Mouse (Mus musculus) heart, embryonic 11.5 days (tissue): ENCODE data around the gene Fxyd5. TPM values are rescaled to one million over a fixed set of nuclear protein-coding genes. Genes with fewer than 3 reads are reported as not detected.

Experiments used
- ATAC-seq: fragments of 200-750 bp; cut with Nextera tagmentation; replicated peaks from 2 replicates; pipeline ENCODE4 v1.8.0; 2017; ENCODE audit warnings: moderate library complexity; ENCODE audit not compliant: insufficient number of reproducible peaks, low FRiP score, low TSS enrichment
- H3K27ac ChIP-seq: fragments of 300-500 bp; sonication (generic); 2 replicates; pipeline ENCODE4 v1.5.1; 2014; ENCODE audit warnings: mild to moderate bottlenecking, low read depth, low read length
- H3K27me3 ChIP-seq: fragments of 300-500 bp; sonication (generic); 2 replicates; pipeline ENCODE4 v1.6.1; 2014; ENCODE audit warnings: mild to moderate bottlenecking, low read length, mixed read lengths; ENCODE audit not compliant: control insufficient read depth, insufficient read depth
- H3K36me3 ChIP-seq: fragments of 300-500 bp; sonication (generic); 2 replicates; pipeline ENCODE4 v1.6.1; 2014; ENCODE audit warnings: mild to moderate bottlenecking, low read length, moderate library complexity, mixed read lengths; ENCODE audit not compliant: control insufficient read depth, insufficient read depth
- H3K4me1 ChIP-seq: fragments of 300-500 bp; sonication (generic); 2 replicates; pipeline ENCODE4 v1.6.1; 2014; ENCODE audit warnings: low read length; ENCODE audit not compliant: control insufficient read depth, insufficient read depth
- H3K4me2 ChIP-seq: fragments of 300-500 bp; sonication (generic); 2 replicates; pipeline ENCODE4 v1.6.1; 2014; ENCODE audit warnings: mild to moderate bottlenecking, moderate library complexity
- H3K4me3 ChIP-seq: fragments of 300-500 bp; sonication (generic); 2 replicates; pipeline ENCODE4 v1.5.1; 2014; ENCODE audit warnings: low read depth, low read length
- H3K9ac ChIP-seq: fragments of 300-500 bp; sonication (generic); 2 replicates; pipeline ENCODE4 v1.6.1; 2014; ENCODE audit warnings: mild to moderate bottlenecking, low read depth, low read length, moderate library complexity
- H3K9me3 ChIP-seq: fragments of 300-500 bp; sonication (generic); replicated peaks from 2 replicates; pipeline ENCODE4 v1.6.1; 2016; ENCODE audit warnings: low read length; ENCODE audit not compliant: control insufficient read depth
- WGBS: fragments of 180-500 bp; shearing (Covaris S2); extraction: QIAGEN DNeasy Blood & Tissue Kit; methylation state at CpG from one replicate; pipeline ENCODE4 v1.1.7; 2014; ENCODE audit not compliant: insufficient replicate concordance; 5-methylcytosine and 5-hydroxymethylcytosine counted together
- polyA plus RNA-seq: library from polyadenylated mRNA; unstranded; fragments of >200 nt; fragmentation: Nextera tagmentation; extraction: Ambion mirVana; gene quantifications from 2 replicates; pipeline ENCODE4 v1.2.1, GENCODE M21; 2014

The Fxyd5 gene
- polyA plus RNA-seq, 1 experiment from 2014 or later, result 38.5 TPM

- no peak overlapping the region for H3K9ac ChIP-seq
- H3K27ac ChIP-seq, result no peak overlapping the region
- H3K4me3 ChIP-seq, result no peak overlapping the region
- no peaks in the 10 kb centered on the region for H3K9me3 ChIP-seq
- H3K4me2 ChIP-seq, result no peak overlapping the region
- no peaks in the 10 kb centered on the region for H3K36me3 ChIP-seq
- no peak for ATAC-seq
- 68% methylated on average over 7 of the region's 7 CpGs for WGBS
- no peaks in the 10 kb centered on the region for H3K4me1 ChIP-seq
- no peaks in the 10 kb centered on the region for H3K27me3 ChIP-seq
Measured at GRCm38 (mm10) chr7:31031731-31032130, 10.6 kb downstream of the Fxyd5 start.

GRCm38 (mm10) chr7:31030717-31031116 lies 11.6 kb downstream of the Fxyd5 start:
- Histone ChIP-seq H3K27me3 (no peaks in the 10 kb centered on the region), H3K4me2 (no peak overlapping the region), H3K4me3 (no peak overlapping the region), H3K9me3 (0 out of 2 replicates have a peak, but pooled peaks cover 2% of the 10 kb centered on the region), H3K27ac (no peak overlapping the region), H3K9ac (no peak overlapping the region), H3K36me3 (no peaks in the 10 kb centered on the region), H3K4me1 (no peaks in the 10 kb centered on the region)
- ATAC-seq, result no peak
- 64% methylated on average over 2 of the region's 2 CpGs for WGBS

- H3K4me2 ChIP-seq, result no peak overlapping the region
- H3K36me3 ChIP-seq, result no peaks in the 10 kb centered on the region
- H3K4me1 ChIP-seq, result no peaks in the 10 kb centered on the region
- no peak overlapping the region for H3K9ac ChIP-seq
- H3K4me3 ChIP-seq, result no peak overlapping the region
- H3K27me3 ChIP-seq, result no peaks in the 10 kb centered on the region
- no peak for ATAC-seq
- WGBS, result 66% methylated on average over 8 of the region's 8 CpGs
- H3K9me3 ChIP-seq, result 0 out of 2 replicates have a peak, but pooled peaks cover 2% of the 10 kb centered on the region
- H3K27ac ChIP-seq, result no peak overlapping the region
Measured at GRCm38 (mm10) chr7:31028609-31029008, 13.7 kb downstream of the Fxyd5 start.

GRCm38 (mm10) chr7:31017104-31017901 lies 25.0 kb downstream of the Fxyd5 start:
- H3K36me3 ChIP-seq, result no peaks in the 10 kb centered on the region
- H3K4me1 ChIP-seq, result peaks cover 13% of the 10 kb centered on the region
- H3K4me2 ChIP-seq, result peak overlapping the region; percentile 34
- no peak overlapping the region for H3K9ac ChIP-seq
- H3K4me3 ChIP-seq, result no peak overlapping the region
- 45% methylated on average over 10 of the region's 10 CpGs for WGBS
- H3K9me3 ChIP-seq, result no peaks in the 10 kb centered on the region
- ATAC-seq, result peak; percentile 78
- no peaks in the 10 kb centered on the region for H3K27me3 ChIP-seq
- peak overlapping the region; percentile 64 for H3K27ac ChIP-seq

GRCm38 (mm10) chr7:31012971-31013370 lies 29.3 kb downstream of the Fxyd5 start:
- Histone ChIP-seq H3K9ac (no peak overlapping the region), H3K27me3 (no peaks in the 10 kb centered on the region), H3K9me3 (no peaks in the 10 kb centered on the region), H3K36me3 (no peaks in the 10 kb centered on the region), H3K4me3 (no peak overlapping the region), H3K27ac (no peak overlapping the region), H3K4me2 (no peak overlapping the region), H3K4me1 (peaks cover 13% of the 10 kb centered on the region)
- WGBS, result 68% methylated on average over 5 of the region's 5 CpGs
- no peak for ATAC-seq

- no peak overlapping the region for H3K4me3 ChIP-seq
- H3K27ac ChIP-seq, result no peak overlapping the region
- no peaks in the 10 kb centered on the region for H3K27me3 ChIP-seq
- no peaks in the 10 kb centered on the region for H3K4me1 ChIP-seq
- ATAC-seq, result no peak
- H3K36me3 ChIP-seq, result no peaks in the 10 kb centered on the region
- H3K4me2 ChIP-seq, result no peak overlapping the region
- no peaks in the 10 kb centered on the region for H3K9me3 ChIP-seq
- 73% methylated on average over 3 of the region's 3 CpGs for WGBS
- H3K9ac ChIP-seq, result no peak overlapping the region
Measured at GRCm38 (mm10) chr7:31008889-31009288, 33.4 kb downstream of the Fxyd5 start.

- H3K4me3 ChIP-seq, result no peak overlapping the region
- whole genome bisulfite sequencing, result 67% methylated on average over 1 of the region's 1 CpGs
- no peak for ATAC-seq
Measured at GRCm38 (mm10) chr7:31008175-31008574, 34.1 kb downstream of the Fxyd5 start.

GRCm38 (mm10) chr7:31007775-31008174 lies 34.5 kb downstream of the Fxyd5 start:
- 53% methylated on average over 1 of the region's 1 CpGs for WGBS
- no peak for ATAC-seq

More at GRCm38 (mm10) chr7:31008175-31008574, 34.1 kb downstream of the Fxyd5 start:
- Histone ChIP-seq H3K4me2 (no peak overlapping the region), H3K27me3 (no peaks in the 10 kb centered on the region), H3K9ac (no peak overlapping the region), H3K9me3 (no peaks in the 10 kb centered on the region), H3K27ac (no peak overlapping the region), H3K36me3 (no peaks in the 10 kb centered on the region), H3K4me1 (no peaks in the 10 kb centered on the region)

GRCm38 (mm10) chr7:31002650-31003049 lies 39.6 kb downstream of the Fxyd5 start:
- H3K27me3 ChIP-seq, result no peaks in the 10 kb centered on the region
- no peaks in the 10 kb centered on the region for H3K36me3 ChIP-seq
- H3K9ac ChIP-seq, result no peak overlapping the region
- no peak overlapping the region for H3K27ac ChIP-seq
- H3K4me3 ChIP-seq, result no peak overlapping the region
- no peak overlapping the region for H3K4me2 ChIP-seq
- H3K4me1 ChIP-seq, result peaks cover 11% of the 10 kb centered on the region
- no peaks in the 10 kb centered on the region for H3K9me3 ChIP-seq
- ATAC-seq, result no peak
- WGBS, result 47% methylated on average over 8 of the region's 8 CpGs

More at GRCm38 (mm10) chr7:31007775-31008174, 34.5 kb downstream of the Fxyd5 start:
- Histone ChIP-seq H3K4me3 (no peak overlapping the region), H3K9ac (no peak overlapping the region), H3K27ac (no peak overlapping the region), H3K36me3 (no peaks in the 10 kb centered on the region), H3K9me3 (no peaks in the 10 kb centered on the region), H3K4me2 (no peak overlapping the region), H3K4me1 (no peaks in the 10 kb centered on the region), H3K27me3 (no peaks in the 10 kb centered on the region)
